Mouse (Mus musculus) layer of hippocampus, adult 8-10 months (tissue): ENCODE data around the gene Inpp4a. TPM values are rescaled to one million over a fixed set of nuclear protein-coding genes. Genes with fewer than 3 reads are reported as not detected.
A peak's percentile ranks its signal among the peaks of the same experiment; 100 is the strongest.

Source experiments
- DNase-seq, 2 experiments: peaks; one replicate each; pipeline ENCODE4 v3.0.0; 2022; ENCODE audit warnings: low spot score in 2 of 2
- total RNA-seq, 4 experiments: library from RNA; stranded (reverse); gene quantifications; 2 replicates each; pipeline ENCODE4 v1.2.4; 2022

The Inpp4a gene
- total RNA-seq, 4 experiments from 2014 or later, result 157 to 181 (median 168) TPM

- DNase-seq, result no peak
Observed at GRCm38 (mm10) chr1:37356305-37356704, 56.6 kb downstream of the Inpp4a start.

GRCm38 (mm10) chr1:37357173-37357572, 57.5 kb downstream of the Inpp4a start:
- DNase-seq, result no peak

GRCm38 (mm10) chr1:37358621-37359020, 59.0 kb downstream of the Inpp4a start:
- no peak for DNase-seq

GRCm38 (mm10) chr1:37359395-37360092, 59.9 kb downstream of the Inpp4a start:
- DNase-seq, result no peak

DNA sequence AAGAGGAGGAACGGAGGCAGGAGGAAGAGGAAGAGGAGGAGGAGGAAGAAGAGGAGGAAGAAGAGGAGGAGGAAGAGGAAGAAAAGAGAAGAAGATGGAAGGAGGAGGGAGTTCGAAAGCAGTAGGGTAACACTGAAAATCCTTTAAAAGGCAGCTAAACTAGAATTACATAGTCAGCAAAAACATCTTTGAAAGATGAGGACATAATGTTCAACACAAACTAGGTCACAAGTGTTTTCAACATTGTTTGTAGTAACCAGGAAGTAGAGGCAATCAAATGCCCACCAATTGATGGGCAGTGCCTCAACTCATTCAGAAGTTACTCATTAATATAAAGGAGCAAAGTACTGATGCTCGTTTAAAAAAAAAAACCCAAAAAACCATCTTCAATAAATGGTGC, 61.1 kb downstream of the Inpp4a start:
- DNase-seq, result no peak

DNA sequence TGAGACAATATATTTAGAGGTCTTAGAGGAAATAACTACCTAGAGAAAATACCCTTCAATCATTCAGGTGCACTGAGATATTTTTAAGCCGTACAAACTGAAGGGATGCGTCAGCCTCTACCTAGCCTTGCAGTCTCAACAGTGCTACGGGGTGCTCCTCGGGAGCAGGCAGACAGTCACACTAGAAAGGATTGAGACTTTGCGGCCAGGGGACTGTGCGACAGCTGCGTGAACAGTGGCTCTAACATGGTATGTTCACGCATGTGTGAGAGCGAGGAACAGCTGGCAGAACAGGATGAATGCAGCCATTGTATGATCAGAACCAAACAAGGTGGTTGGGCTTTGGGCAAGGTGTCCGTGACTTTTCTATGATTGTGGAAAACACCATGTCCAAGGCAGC, 63.1 kb downstream of the Inpp4a start:
- DNase-seq, result no peak

DNA sequence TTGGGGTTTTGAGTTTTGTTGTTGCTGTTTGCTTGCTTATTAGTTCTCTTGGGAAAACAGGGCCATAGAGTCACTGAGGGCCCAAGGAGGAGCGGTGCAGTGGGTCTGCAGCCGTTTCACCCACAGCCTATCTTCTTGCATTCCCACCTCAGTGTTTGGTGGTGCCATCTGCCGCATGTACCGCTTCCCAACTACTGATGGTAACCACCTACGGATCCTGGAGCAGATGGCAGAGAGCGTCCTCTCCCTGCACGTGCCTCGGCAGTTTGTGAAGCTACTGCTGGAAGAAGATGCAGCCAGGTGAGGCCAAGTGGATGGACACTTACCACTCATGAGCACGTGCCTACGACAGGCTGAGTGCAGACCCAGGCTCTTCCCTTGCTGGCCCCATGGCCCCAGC, 68.5 kb downstream of the Inpp4a start:
- DNase-seq, result peak; percentile 82 to 83

- DNase-seq, result no peak
Observed at GRCm38 (mm10) chr1:37368768-37369385, 69.2 kb downstream of the Inpp4a start.

DNA sequence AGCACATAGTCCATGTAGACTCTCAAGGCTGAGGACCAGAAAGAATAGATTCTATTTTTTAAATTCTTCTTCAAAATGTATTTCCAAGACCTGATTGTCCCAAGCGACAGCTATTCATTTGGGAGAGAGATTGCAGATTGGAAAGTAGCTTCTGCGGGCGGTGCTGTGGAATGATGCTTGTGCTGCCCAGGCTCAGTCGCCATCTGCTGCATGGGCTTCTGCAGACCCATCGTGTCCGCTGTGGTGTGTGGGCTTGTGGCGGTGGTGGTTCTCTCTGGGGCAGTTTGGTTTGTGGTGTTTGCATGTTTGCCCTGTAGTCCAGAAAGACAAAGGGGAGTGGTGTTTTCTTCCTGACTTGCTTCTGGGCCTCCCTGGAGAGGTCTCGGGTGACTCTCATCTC, 76.5 kb downstream of the Inpp4a start:
- no peak for DNase-seq

- no peak for DNase-seq
Observed at GRCm38 (mm10) chr1:37376751-37377150, 77.1 kb downstream of the Inpp4a start.

DNA sequence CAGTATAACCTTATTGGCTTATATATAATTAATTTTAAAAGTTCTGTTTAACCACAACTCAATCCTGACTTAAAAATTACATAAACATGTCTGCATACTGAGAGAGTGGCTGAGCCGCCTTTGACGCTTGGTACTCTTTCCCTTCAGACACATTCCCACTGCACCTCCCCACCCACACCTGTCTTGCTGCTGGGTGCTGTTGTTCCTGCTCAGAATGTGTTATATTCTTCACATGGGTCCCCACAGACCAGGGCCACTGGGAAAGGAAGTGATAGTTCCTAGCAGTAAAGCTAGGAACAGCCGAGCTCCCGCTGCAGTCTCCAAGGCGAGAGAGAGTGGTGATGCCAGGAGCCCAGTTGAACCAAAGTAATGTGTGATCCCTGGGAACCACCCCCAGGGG, 78.4 kb downstream of the Inpp4a start:
- DNase-seq, result no peak

- no peak for DNase-seq
Observed at GRCm38 (mm10) chr1:37379536-37379935, 79.9 kb downstream of the Inpp4a start.

DNA sequence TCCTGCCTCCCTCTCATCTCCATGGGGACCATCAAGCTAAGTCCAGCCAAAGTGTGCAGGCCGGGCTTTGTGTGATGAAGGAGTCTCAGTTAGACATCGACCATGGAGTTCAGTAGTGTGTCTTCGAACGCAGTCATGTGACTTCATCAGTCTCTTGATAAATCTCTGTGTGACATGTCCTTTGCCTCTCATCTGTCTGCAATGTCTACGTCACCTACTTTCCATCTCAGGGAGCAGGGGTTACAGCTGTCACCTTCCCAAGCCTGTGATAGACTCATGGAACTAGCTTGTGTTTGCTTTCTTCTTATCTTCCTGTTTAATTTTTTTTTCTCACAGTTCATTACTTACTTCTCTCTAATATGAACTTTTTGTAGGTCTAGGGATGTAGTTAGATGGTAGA, 81.2 kb downstream of the Inpp4a start:
- no peak for DNase-seq

GRCm38 (mm10) chr1:37384304-37384703, 84.6 kb downstream of the Inpp4a start:
- DNase-seq, result no peak

GRCm38 (mm10) chr1:37386448-37386971, 86.8 kb downstream of the Inpp4a start:
- no peak for DNase-seq

DNA sequence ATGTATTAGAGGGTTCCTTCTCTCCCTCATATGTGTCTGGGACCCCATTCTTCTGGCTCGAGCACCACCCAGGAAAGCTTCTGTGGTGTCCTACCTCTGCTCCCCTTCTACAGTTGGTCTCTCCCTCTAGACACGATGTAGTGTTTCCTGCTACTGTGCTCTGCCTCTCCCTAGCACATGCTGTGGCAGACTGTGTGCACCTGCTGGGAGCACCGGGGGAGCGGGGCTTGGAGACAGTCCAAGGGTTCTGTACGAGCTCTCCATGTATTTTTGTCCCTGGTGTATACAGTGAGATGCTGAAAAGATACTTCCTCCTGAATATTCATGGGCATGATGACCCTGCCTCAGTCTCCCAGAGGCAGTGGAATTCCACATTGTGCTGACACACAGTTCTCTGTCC, 93.5 kb downstream of the Inpp4a start:
- DNase-seq, result peak; percentile 46 to 50

GRCm38 (mm10) chr1:37396481-37396880, 96.8 kb downstream of the Inpp4a start:
- DNase-seq, result no peak

DNA sequence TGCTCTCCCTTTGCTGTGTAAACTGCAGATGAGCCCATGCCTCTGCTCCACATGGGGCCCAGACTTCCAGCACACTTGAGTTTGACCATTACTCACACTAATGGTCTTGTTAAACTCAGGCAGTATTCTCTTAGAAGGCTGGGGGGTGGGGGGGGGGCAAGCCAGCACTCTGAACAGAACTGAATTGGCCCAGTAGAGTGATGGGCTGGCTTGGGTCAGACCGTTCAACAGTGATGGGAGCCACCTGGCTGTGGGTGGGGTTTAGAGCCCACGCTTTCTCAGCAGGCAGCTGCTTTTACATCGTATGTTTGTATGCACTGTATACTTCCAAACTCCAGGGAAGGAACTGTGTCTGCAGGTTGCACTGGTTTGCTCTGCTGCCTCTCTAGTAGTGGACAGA, 99.3 kb downstream of the Inpp4a start:
- no peak for DNase-seq

- no peak for DNase-seq
Observed at GRCm38 (mm10) chr1:37399734-37400133, 100.1 kb downstream of the Inpp4a start.

DNA sequence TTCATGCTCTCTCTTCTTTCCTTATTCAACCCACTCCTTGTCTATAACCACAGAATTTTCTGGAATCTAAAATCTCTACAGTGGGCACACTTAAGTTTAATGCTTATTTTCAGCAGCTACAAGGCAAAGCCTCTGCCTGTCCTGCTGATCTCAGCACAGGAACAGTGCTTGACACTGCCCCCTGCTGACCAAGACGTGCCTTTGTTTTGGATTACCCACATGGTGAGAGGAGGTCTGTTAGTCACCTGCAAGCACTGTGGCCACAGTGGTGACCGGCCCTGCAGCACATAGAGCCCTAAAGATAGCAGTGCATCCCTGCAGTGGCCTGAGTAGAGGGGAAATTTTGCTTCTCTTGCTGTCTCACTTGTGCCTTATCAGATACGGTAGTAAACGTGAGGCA, 102.0 kb downstream of the Inpp4a start:
- peak; percentile 60 to 62 for DNase-seq

- DNase-seq, result no peak
Observed at GRCm38 (mm10) chr1:37405137-37405536, 105.5 kb downstream of the Inpp4a start.

DNA sequence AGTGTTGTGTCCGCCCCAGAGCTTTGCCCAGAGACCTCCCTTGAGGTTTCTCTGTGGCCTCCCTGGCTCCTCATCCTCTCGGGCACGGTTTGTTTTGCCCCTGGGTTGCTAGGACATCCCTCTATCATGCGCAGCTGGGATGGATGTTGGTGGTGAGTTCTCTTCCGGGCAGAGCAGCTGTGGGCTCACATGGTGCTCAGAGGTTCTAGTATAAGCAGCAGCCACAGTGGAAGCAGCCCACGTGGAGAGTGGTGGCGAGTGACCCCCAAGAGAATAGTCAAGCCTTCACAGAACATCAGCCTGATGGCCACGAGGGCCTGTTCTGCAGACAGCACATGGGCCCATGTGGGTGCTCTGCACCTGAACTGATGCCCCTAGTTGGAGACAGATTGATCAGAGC, 107.6 kb downstream of the Inpp4a start:
- DNase-seq, result no peak

DNA sequence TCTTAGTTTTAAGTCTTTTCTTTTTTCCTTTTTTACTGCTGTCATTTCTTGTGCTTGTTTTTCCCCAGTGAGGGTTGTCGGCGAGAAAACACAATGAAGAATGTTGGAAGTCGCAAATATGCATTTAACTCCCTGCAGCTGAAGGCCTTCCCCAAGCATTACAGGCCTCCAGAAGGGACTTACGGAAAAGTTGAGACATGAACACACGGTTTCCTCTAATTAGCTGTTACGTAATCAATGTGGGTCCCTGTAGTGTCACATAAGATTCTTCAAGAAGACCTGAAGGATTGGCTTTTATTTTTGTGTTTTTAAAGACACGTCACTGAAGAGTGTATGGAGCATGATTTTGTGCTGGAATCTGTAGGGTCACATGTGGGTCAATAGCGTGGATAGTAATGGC, 108.4 kb downstream of the Inpp4a start:
- no peak for DNase-seq
